Mouse (Mus musculus) bone marrow macrophage, adult 2 months (primary cell): ENCODE data around the gene Kcnk3. TPM values are rescaled to one million over a fixed set of nuclear protein-coding genes. Genes with fewer than 3 reads are reported as not detected.

Experiments
- H3K27ac ChIP-seq: 2 replicates; pipeline ENCODE4 v1.5.1; 2012; ENCODE audit warnings: low read depth, low read length; ENCODE audit not compliant: insufficient read depth
- H3K4me1 ChIP-seq: 2 replicates; pipeline ENCODE4 v1.6.1; 2012; ENCODE audit warnings: low read length; ENCODE audit not compliant: control insufficient read depth, insufficient read depth
- H3K4me3 ChIP-seq: 2 replicates; pipeline ENCODE4 v1.5.1; 2012; ENCODE audit warnings: mild to moderate bottlenecking, low read length, moderate library complexity; ENCODE audit not compliant: insufficient read depth
- CTCF ChIP-seq: IDR thresholded peaks from 2 replicates; pipeline ENCODE4 v1.5.1; 2012; ENCODE audit warnings: low read depth, mild to moderate bottlenecking, low read length, moderate library complexity
- POLR2A ChIP-seq: IDR thresholded peaks from 2 replicates; pipeline ENCODE4 v1.6.1; 2012; ENCODE audit warnings: mild to moderate bottlenecking, low read depth, low read length, borderline replicate concordance
- polyA plus RNA-seq: library from polyadenylated mRNA; stranded (reverse); fragments of >200 nt; gene quantifications from 2 replicates; pipeline ENCODE4 v1.2.4, GENCODE M21; 2012; ENCODE audit not compliant: missing spikeins, insufficient read depth, insufficient read length

Gene Kcnk3
- polyA plus RNA-seq, 1 experiment: not detected

- H3K4me1 ChIP-seq: peaks cover 3% of the 10 kb centered on the region
- H3K4me3 ChIP-seq: no peak overlapping the region
- TF ChIP-seq CTCF (no peak), POLR2A (no peak)
- no peak overlapping the region for H3K27ac ChIP-seq
These were observed 27.9 kb upstream of the Kcnk3 start for GRCm38 (mm10) chr5:30559986-30560493.

DNA sequence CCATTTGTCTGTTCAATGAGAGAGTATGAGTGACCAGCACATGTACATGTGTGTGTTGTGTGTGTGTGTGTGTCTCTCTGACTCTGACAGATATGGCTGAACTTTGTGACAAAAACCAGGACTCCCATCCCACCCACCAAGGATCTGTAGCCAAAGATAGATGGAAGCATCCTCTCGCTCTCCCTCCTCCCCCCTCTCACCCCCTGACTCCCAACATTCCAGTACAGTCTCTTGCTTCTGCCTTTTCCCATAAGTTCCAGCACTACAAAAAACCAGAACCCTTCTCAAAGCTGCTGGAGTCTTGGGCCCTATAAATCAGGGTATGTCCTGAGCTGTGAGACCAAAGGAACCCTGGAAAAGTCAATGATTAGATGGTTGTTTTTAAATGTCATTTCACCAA lies 19.5 kb upstream of the Kcnk3 start:
- TF ChIP-seq CTCF: no peak
- no peaks in the 10 kb centered on the region for H3K4me1 ChIP-seq
- no peak overlapping the region for H3K4me3 ChIP-seq
- H3K27ac ChIP-seq: no peak overlapping the region

GRCm38 (mm10) chr5:30571820-30572219 lies 16.1 kb upstream of the Kcnk3 start:
- TF ChIP-seq CTCF (no peak), POLR2A (no peak)
- Histone ChIP-seq H3K27ac (no peak overlapping the region), H3K4me3 (no peak overlapping the region), H3K4me1 (no peaks in the 10 kb centered on the region)

- H3K4me1 ChIP-seq: no peaks in the 10 kb centered on the region
- TF ChIP-seq CTCF: no peak
- no peak for TF ChIP-seq POLR2A
- no peak overlapping the region for H3K27ac ChIP-seq
- no peak overlapping the region for H3K4me3 ChIP-seq
These were observed 13.6 kb upstream of the Kcnk3 start for GRCm38 (mm10) chr5:30574367-30574766.

GRCm38 (mm10) chr5:30576233-30576632 lies 11.7 kb upstream of the Kcnk3 start:
- H3K4me3 ChIP-seq: no peak overlapping the region
- no peak for TF ChIP-seq POLR2A
- TF ChIP-seq CTCF: no peak
- H3K4me1 ChIP-seq: no peaks in the 10 kb centered on the region
- H3K27ac ChIP-seq: no peak overlapping the region

GRCm38 (mm10) chr5:30577251-30577650 lies 10.7 kb upstream of the Kcnk3 start:
- TF ChIP-seq POLR2A (no peak), CTCF (no peak)
- Histone ChIP-seq H3K4me3 (no peak overlapping the region), H3K4me1 (no peaks in the 10 kb centered on the region), H3K27ac (no peak overlapping the region)

DNA sequence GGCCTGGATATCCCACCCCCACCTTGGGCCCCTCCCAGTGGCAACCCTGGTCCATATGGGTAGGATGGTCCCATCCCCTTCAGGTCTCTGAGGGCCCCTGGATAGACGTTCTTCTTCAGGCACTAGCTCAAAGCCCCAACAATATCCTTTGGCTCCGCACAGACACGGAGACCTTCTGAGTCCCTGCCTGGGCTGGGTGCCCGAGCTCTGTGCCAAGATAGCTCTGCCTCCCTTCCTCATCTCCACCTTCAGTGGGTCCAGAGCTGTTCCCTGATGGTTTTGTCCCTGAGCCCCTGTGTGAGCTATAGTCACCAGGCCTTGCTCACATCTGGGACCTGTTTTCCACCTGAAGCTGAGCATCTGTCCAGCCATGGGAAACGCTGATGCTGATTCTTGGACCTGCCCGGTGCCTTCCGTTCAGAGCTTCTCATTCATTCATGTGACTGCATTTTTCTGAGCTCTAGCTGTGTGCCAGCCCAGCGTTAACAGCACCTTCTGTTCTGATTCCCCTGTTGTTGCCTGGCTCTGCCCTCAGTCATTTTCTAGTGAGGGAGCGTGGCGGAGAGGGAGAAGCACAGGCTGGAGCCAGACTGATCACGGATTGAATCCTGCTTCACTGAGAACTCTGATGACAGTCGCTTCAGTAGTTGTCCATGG lies 10.2 kb upstream of the Kcnk3 start:
- H3K4me3 ChIP-seq: no peak overlapping the region
- no peak overlapping the region for H3K27ac ChIP-seq
- TF ChIP-seq CTCF (no peak), POLR2A (no peak)
- no peaks in the 10 kb centered on the region for H3K4me1 ChIP-seq

- no peak for TF ChIP-seq POLR2A
- TF ChIP-seq CTCF: no peak
- H3K4me3 ChIP-seq: no peak overlapping the region
- no peak overlapping the region for H3K27ac ChIP-seq
- H3K4me1 ChIP-seq: no peaks in the 10 kb centered on the region
These were observed 9.4 kb upstream of the Kcnk3 start for GRCm38 (mm10) chr5:30578445-30579080.

- Histone ChIP-seq H3K4me1 (no peaks in the 10 kb centered on the region), H3K4me3 (no peak overlapping the region), H3K27ac (no peak overlapping the region)
- no peak for TF ChIP-seq CTCF
- TF ChIP-seq POLR2A: no peak
These were observed 7.2 kb upstream of the Kcnk3 start for GRCm38 (mm10) chr5:30580725-30581124.

DNA sequence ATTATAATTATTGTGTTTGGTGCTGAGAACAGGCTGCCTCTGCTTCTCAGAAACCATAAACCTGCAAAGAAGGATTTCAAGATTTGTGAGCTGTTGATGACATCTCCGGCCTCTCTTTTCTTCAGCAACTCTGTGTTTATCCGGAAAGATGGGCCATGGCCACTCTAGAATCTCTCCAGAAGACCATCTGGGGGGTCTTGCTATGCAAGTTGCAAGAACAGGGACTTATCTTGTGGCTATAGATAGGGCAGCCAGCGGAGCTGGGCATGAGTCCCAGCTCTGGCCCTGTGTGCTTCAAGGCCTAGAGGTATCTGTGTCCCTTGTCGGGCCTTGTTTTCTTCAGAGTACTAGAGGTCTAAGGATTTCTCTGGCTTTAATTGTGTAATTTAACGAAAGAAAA lies 6.0 kb upstream of the Kcnk3 start:
- H3K27ac ChIP-seq: no peak overlapping the region
- TF ChIP-seq CTCF (no peak), POLR2A (no peak)
- no peaks in the 10 kb centered on the region for H3K4me1 ChIP-seq
- H3K4me3 ChIP-seq: no peak overlapping the region
